Mouse (Mus musculus): Measurements from ENCODE around the gene Nat14. TPM values are rescaled to one million over a fixed set of nuclear protein-coding genes. Genes with fewer than 3 reads are reported as not detected.
A peak's percentile ranks its signal among the peaks of the same experiment; 100 is the strongest.

Gene Nat14
- total RNA-seq, 2 experiments from 2014 or later = 7.1 to 11.5 TPM

GRCm38 (mm10) chr7:4948386-4948785 lies 26.6 kb downstream of the Nat14 start:
- no peak for DNase-seq

- DNase-seq = peak; percentile 62 to 71
Measured at GRCm38 (mm10) chr7:4950561-4951342, 28.9 kb downstream of the Nat14 start.

DNA sequence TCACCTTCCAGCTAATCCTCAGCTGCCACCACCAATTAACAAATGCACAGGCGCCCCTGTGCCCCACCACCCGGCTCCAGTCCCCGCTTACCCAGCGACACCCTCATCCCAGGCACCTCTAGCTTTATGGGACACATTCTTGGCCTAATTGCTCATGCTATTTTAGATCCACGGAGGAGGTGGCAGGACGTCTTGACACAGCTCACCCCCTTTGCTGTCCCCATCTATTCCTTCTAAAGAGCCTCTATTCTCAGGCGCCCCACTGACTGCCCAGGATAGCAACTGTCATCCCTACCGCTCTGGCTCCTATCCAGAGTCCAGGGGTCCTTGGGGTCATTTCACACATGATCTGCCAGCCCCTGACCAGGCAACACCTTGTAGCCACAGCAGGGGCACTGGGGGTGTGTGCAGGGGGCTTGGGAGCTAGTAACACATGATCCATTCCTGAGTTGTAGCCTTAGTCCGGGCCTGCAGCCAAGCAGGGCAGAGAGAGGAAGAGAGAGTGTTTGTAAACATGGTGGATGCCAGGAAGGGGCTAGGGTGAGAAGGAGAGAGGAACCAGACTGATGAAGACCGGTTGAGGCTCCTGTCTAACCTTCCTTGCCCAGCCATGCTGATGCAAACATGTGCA lies 32.1 kb downstream of the Nat14 start:
- no peak for DNase-seq

DNA sequence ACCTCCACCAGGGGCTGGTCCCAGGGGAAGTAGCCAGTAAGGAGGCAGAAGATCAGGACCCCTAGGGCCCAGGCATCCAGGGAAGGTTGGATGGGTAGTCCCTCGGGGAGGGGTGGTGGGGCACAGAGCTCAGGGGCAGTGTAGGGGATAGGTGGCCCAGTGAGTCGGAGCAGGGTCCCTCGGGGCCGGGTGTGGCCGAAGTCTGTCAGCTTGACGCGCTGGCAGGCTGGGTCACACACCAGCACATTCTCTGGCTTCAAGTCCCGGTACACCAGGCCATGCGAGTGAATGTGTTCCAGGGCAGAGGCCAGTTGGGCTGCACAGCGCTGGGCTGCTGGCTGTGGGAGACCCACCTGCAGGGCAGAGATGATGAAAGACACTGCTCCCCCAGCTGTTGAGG lies 35.5 kb downstream of the Nat14 start:
- no peak for DNase-seq

DNA sequence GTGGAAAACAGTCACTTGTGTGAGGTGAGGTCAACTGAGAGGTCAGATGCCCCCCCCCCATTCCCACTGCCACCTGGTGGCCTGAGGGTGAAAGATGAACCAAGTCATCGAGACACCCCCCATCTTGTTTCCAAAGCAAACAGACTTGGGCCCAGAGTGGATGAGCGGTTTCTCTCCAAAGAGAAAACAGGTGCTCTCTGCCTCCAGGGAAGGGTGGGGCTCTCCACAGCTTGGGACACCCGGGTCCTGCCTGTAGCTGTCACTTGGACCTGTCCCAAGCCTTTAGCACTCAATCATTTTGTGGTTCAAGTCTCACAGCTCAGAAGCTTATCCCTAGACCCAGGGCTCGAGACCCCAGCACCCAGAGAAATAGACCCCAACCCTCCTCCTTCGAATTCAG lies 41.7 kb downstream of the Nat14 start:
- DNase-seq = no peak

- DNase-seq = peak; percentile 88 to 91
Measured at GRCm38 (mm10) chr7:4964272-4964671, 42.4 kb downstream of the Nat14 start, which contains the start of gene Sbk2. TSS of gene Sbk2 (minus strand) at chr7:4964406.

GRCm38 (mm10) chr7:4964988-4965387 lies 43.2 kb downstream of the Nat14 start:
- no peak for DNase-seq

DNA sequence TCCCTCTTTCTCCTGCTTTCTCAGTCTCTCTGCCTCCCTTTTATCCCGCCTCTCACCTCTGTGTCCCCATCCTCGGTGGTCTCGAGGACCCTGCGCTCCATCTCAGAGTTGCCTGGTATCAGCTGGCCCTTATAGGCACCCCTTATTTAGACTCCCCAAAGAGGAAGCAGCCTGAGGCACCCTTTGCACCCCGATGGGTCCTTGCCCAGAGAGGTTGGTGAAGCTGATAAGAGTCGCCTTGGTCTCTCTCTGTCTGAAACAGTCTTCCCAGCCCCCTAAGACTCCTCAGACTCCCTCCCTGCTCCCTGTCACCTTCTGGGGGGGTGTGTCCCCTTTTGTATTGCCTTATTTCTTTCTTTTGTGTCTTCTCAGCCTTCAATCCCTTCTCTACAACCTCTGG lies 49.2 kb downstream of the Nat14 start, which contains the start of gene Sbk3:
Gene Sbk3, minus strand, starts transcription at position 101 of the 400 bp plus-strand sequence.
- DNase-seq = no peak

- no peak for DNase-seq
Measured at GRCm38 (mm10) chr7:4971710-4972109, 49.9 kb downstream of the Nat14 start.

GRCm38 (mm10) chr7:4972321-4973047 lies 50.7 kb downstream of the Nat14 start:
- DNase-seq = peak; percentile 83 to 87

Other genes with a start within 250 kb of the Nat14 start
- 10 to 100 TPM; 47.8 to 50.7 TPM for gene Hspbp1, start 237.0 kb upstream of the Nat14 start, total RNA-seq (2021)
- 1 to 10 TPM; 6.6 to 8.0 TPM for gene Brsk1, start 231.4 kb upstream of the Nat14 start, total RNA-seq (2021)
- under 1 TPM; 0.16 to 0.43 TPM for gene Tmem150b, start 196.8 kb upstream of the Nat14 start, total RNA-seq (2021)
- gene Kmt5c, start 181.9 kb upstream of the Nat14 start, total RNA-seq (2021) = 10 to 100 TPM; 30.5 to 34.6 TPM
- 1 to 10 TPM; 7.5 to 7.8 TPM for gene Cox6b2, start 168.9 kb upstream of the Nat14 start, total RNA-seq (2021)
- gene Fam71e2, start 150.7 kb upstream of the Nat14 start, total RNA-seq (2021) = not detected
- under 1 TPM; 0.13 to 0.56 TPM for gene Il11, start 139.2 kb upstream of the Nat14 start, total RNA-seq (2021)
- not detected for gene Tmem190, start 139.1 kb upstream of the Nat14 start, total RNA-seq (2021)
- gene Tmem238, start 132.4 kb upstream of the Nat14 start, total RNA-seq (2021) = 10 to 100 TPM in 1 of 2 experiments, 1 to 10 TPM in 1; 8.2 to 15.0 TPM
- gene Rpl28, start 129.2 kb upstream of the Nat14 start, total RNA-seq (2021) = 1,000 to 10,000 TPM in 1 of 2 experiments, 100 to 1,000 TPM in 1; 989 to 1,001 TPM
- gene Ube2s, start 109.4 kb upstream of the Nat14 start, total RNA-seq (2021) = 100 to 1,000 TPM; 123 to 125 TPM
- under 1 TPM; 0.86 to 0.93 TPM for gene Shisa7, start 77.3 kb upstream of the Nat14 start, total RNA-seq (2021)
- 10 to 100 TPM in 1 of 2 experiments, 1 to 10 TPM in 1; 9.2 to 23.4 TPM for gene Isoc2b, start 51.8 kb upstream of the Nat14 start, total RNA-seq (2021)
- gene Isoc2a, start 44.9 kb upstream of the Nat14 start, total RNA-seq (2021) = 10 to 100 TPM; 23.5 to 47.3 TPM
- not detected for gene Gm36210, start 15.5 kb upstream of the Nat14 start, total RNA-seq (2021)
- 10 to 100 TPM; 13.7 to 15.5 TPM for gene Zfp628, start 6.8 kb upstream of the Nat14 start, total RNA-seq (2021)
- 1 to 10 TPM; 1.7 to 2.7 TPM for gene Ssc5d, start 3.8 kb downstream of the Nat14 start, total RNA-seq (2021)
- gene Sbk2, start 42.4 kb downstream of the Nat14 start, total RNA-seq (2021) = under 1 TPM; 0.36 to 0.89 TPM
- under 1 TPM; 0.23 to 0.50 TPM for gene Sbk3, start 49.1 kb downstream of the Nat14 start, total RNA-seq (2021)
- 10 to 100 TPM; 16.5 to 16.8 TPM for gene Zfp579, start 74.1 kb downstream of the Nat14 start, total RNA-seq (2021)
- 10 to 100 TPM in 1 of 2 experiments, 1 to 10 TPM in 1; 8.7 to 14.0 TPM for gene Zfp524, start 92.4 kb downstream of the Nat14 start, total RNA-seq (2021)
- 10 to 100 TPM; 23.5 to 31.5 TPM for gene Fiz1, start 92.7 kb downstream of the Nat14 start, total RNA-seq (2021)
- not detected for gene Gm44973, start 93.5 kb downstream of the Nat14 start, total RNA-seq (2021)
- gene Zfp865, start 98.3 kb downstream of the Nat14 start, total RNA-seq (2021) = 10 to 100 TPM; 22.1 to 24.1 TPM
- gene Ccdc106, start 98.5 kb downstream of the Nat14 start, total RNA-seq (2021) = 1 to 10 TPM in 1 of 2 experiments, under 1 TPM in 1; 0.96 to 1.4 TPM
- gene 4632433K11Rik, start 112.1 kb downstream of the Nat14 start, total RNA-seq (2021) = not detected
- 1 to 10 TPM; 3.8 to 4.5 TPM for gene Zfp784, start 116.4 kb downstream of the Nat14 start, total RNA-seq (2021)
- gene Zfp580, start 129.5 kb downstream of the Nat14 start, total RNA-seq (2021) = 1 to 10 TPM; 6.4 to 9.3 TPM
- 100 to 1,000 TPM; 143 to 180 TPM for gene U2af2, start 140.1 kb downstream of the Nat14 start, total RNA-seq (2021)
- gene Epn1, start 158.2 kb downstream of the Nat14 start, total RNA-seq (2021) = 100 to 1,000 TPM; 146 to 155 TPM
- gene Rfpl4, start 194.9 kb downstream of the Nat14 start, total RNA-seq (2021) = under 1 TPM in 1 of 2 experiments, not detected in 1; 0.56 TPM
- gene Rasl2-9, start 203.9 kb downstream of the Nat14 start, total RNA-seq (2021) = 1 to 10 TPM; 1.3 to 1.4 TPM
- not detected for gene Vmn1r55, start 227.6 kb downstream of the Nat14 start, total RNA-seq (2021)